Mouse (Mus musculus): ENCODE results near the gene Nr1h2. TPM values are rescaled to one million over a fixed set of nuclear protein-coding genes. Genes with fewer than 3 reads are reported as not detected.

Nr1h2 gene
- total and polyA plus RNA-seq, 3 experiments: 49.7 to 82.3 TPM; not detected in 1

- no peaks in the 10 kb centered on the region for H3K27me3 ChIP-seq (ENCODE audit: control insufficient read depth in 1 of 2, insufficient read depth in 2 of 2, low read length in 2 of 2)
- no peaks in the 10 kb centered on the region for H3K9me3 ChIP-seq (replicated peaks; ENCODE audit: insufficient read depth, low read length)
- H3K79me2 ChIP-seq (ENCODE audit: control insufficient read depth, insufficient read depth, low read length, poor library complexity): no peaks in the 10 kb centered on the region
- no peak overlapping the region for H3K9ac ChIP-seq (ENCODE audit: control insufficient read depth, low read depth, low read length, poor library complexity, severe bottlenecking)
- no peak overlapping the region for H3K27ac ChIP-seq (ENCODE audit: control insufficient read depth, low read depth, low read length)
- DNase-seq (ENCODE audit: low read depth, low spot score): no peak
- H3K4me3 ChIP-seq (ENCODE audit: control insufficient read depth in 1 of 2, insufficient read depth in 1 of 2, low read depth in 2 of 2, low read length in 2 of 2): no peak overlapping the region
- H3K36me3 ChIP-seq (ENCODE audit: control insufficient read depth in 1 of 2, insufficient read depth in 2 of 2, low read length in 2 of 2): no peaks in the 10 kb centered on the region
- no peaks in the 10 kb centered on the region for H3K4me1 ChIP-seq (ENCODE audit: control insufficient read depth in 1 of 2, insufficient read depth in 2 of 2, low read length in 2 of 2)
- no peak for TF ChIP-seq KAT2A (conservative IDR thresholded peaks at IDR 0.05; ENCODE audit: low read depth, low read length)
- no peak for TF ChIP-seq MAFK (IDR thresholded peaks at IDR 0.05; ENCODE audit: borderline replicate concordance, low read depth, low read length)
- no peak for TF ChIP-seq RAD21 (IDR thresholded peaks at IDR 0.05; ENCODE audit: low read depth, low read length)
- TF ChIP-seq GATA1 (IDR thresholded peaks at IDR 0.05; ENCODE audit: low read depth, low read length): no peak
- TF ChIP-seq ELF1 (IDR thresholded peaks at IDR 0.05; ENCODE audit: low read depth, low read length): no peak
- TF ChIP-seq USF2 (IDR thresholded peaks at IDR 0.05; ENCODE audit: borderline replicate concordance in 1 of 2, insufficient read depth in 1 of 2, low read depth in 1 of 2, low read length in 2 of 2): no peak
Measured at GRCm38 (mm10) chr7:44570989-44571388, 17.2 kb upstream of the Nr1h2 start.

GRCm38 (mm10) chr7:44568803-44569202 is 15.1 kb upstream of the Nr1h2 start:
- Histone ChIP-seq H3K36me3 (ENCODE audit: control insufficient read depth in 1 of 2, insufficient read depth in 2 of 2, low read length in 2 of 2) (no peaks in the 10 kb centered on the region), H3K79me2 (ENCODE audit: control insufficient read depth, insufficient read depth, low read length, poor library complexity) (no peaks in the 10 kb centered on the region), H3K27me3 (ENCODE audit: control insufficient read depth in 1 of 2, insufficient read depth in 2 of 2, low read length in 2 of 2) (no peaks in the 10 kb centered on the region), H3K4me1 (ENCODE audit: control insufficient read depth in 1 of 2, insufficient read depth in 2 of 2, low read length in 2 of 2) (no peaks in the 10 kb centered on the region), H3K4me3 (ENCODE audit: control insufficient read depth in 1 of 2, insufficient read depth in 1 of 2, low read depth in 2 of 2, low read length in 2 of 2) (no peak overlapping the region), H3K27ac (ENCODE audit: control insufficient read depth, low read depth, low read length) (no peak overlapping the region), H3K9ac (ENCODE audit: control insufficient read depth, low read depth, low read length, poor library complexity, severe bottlenecking) (no peak overlapping the region), H3K9me3 (replicated peaks; ENCODE audit: insufficient read depth, low read length) (no peaks in the 10 kb centered on the region)
- no peak for TF ChIP-seq USF1 (IDR thresholded peaks at IDR 0.05; ENCODE audit: low read depth, low read length)
- TF ChIP-seq MAFK (IDR thresholded peaks at IDR 0.05; ENCODE audit: borderline replicate concordance, low read depth, low read length): no peak
- TF ChIP-seq SIN3A (IDR thresholded peaks at IDR 0.05; ENCODE audit: low read length): no peak
- no peak for TF ChIP-seq POLR2AphosphoS2 (IDR thresholded peaks at IDR 0.05; ENCODE audit: low read length)
- TF ChIP-seq GABPA (IDR thresholded peaks at IDR 0.05; ENCODE audit: low read depth, low read length): no peak
- no peak for TF ChIP-seq ETS1 (IDR thresholded peaks at IDR 0.05; ENCODE audit: low read depth, low read length)
- TF ChIP-seq USF2 (IDR thresholded peaks at IDR 0.05; ENCODE audit: borderline replicate concordance in 1 of 2, insufficient read depth in 1 of 2, low read depth in 1 of 2, low read length in 2 of 2): no peak
- TF ChIP-seq ZKSCAN1 (IDR thresholded peaks at IDR 0.05; ENCODE audit: low read depth, low read length): no peak
- TF ChIP-seq MAX (IDR thresholded peaks at IDR 0.05; ENCODE audit: low read length): no peak
- no peak for TF ChIP-seq ZMIZ1 (IDR thresholded peaks at IDR 0.05; ENCODE audit: low read depth, low read length)
- no peak for TF ChIP-seq ZNF384 (IDR thresholded peaks at IDR 0.05; ENCODE audit: low read depth, low read length)
- no peak for TF ChIP-seq TAL1 (IDR thresholded peaks at IDR 0.05; ENCODE audit: low read length)
- TF ChIP-seq MEF2A (IDR thresholded peaks at IDR 0.05; ENCODE audit: extremely low read depth, insufficient replicate concordance, low read depth, low read length, poor library complexity, severe bottlenecking): no peak
- no peak for TF ChIP-seq POLR2AphosphoS5 (IDR thresholded peaks at IDR 0.05; ENCODE audit: borderline replicate concordance, low read depth, low read length)
- TF ChIP-seq SMC3 (IDR thresholded peaks at IDR 0.05; ENCODE audit: low read depth, low read length): no peak
- TF ChIP-seq RCOR1 (IDR thresholded peaks at IDR 0.05; ENCODE audit: low read depth, low read length): no peak
- TF ChIP-seq ZC3H11A (IDR thresholded peaks at IDR 0.05; ENCODE audit: low read depth, low read length): no peak
- no peak for TF ChIP-seq HCFC1 (IDR thresholded peaks at IDR 0.05; ENCODE audit: low read depth, low read length)
- TF ChIP-seq CHD2 (IDR thresholded peaks at IDR 0.05; ENCODE audit: low read length): no peak
- TF ChIP-seq E2F4 (IDR thresholded peaks at IDR 0.05; ENCODE audit: borderline replicate concordance, low read depth, low read length): no peak
- no peak for DNase-seq (ENCODE audit: low read depth, low spot score)

Data from MEL (cell line).